Mouse (Mus musculus) spleen, adult 2 months (tissue): ENCODE data around the gene Hspb7.

Source experiments
- CTCF ChIP-seq: fragments of 200-500 bp; IDR thresholded peaks from 2 replicates; pipeline ENCODE4 v1.5.1; 2011; ENCODE audit warnings: mild to moderate bottlenecking, inconsistent platforms; ENCODE audit not compliant: insufficient read depth, insufficient read length, insufficient replicate concordance; ENCODE audit errors: extremely low read depth
- POLR2A ChIP-seq: fragments of 200-500 bp; IDR thresholded peaks from 2 replicates; pipeline ENCODE4 v1.6.1; 2011; ENCODE audit warnings: low read depth, low read length, inconsistent platforms

DNA sequence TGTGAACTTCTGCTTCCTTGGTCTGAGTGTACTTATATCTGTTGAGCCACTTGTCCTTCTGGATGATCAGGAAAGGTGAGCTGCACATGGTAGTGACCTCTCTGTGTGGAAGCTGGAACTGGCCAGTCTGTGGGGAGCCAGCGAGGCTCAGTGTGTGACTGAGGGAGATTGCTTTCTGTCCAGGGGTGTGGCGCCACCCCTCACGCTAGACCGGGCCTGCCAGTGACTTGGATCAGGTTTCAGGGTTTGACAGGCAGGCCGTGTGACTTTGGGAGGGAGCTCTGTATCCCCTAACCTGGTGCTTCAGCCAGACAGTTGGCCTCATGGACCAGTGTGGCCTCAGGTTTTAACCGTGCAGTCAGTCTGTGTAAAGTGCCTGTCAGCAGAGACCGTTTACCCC is 37.7 kb downstream of the Hspb7 start:
- TF ChIP-seq POLR2A (no peak), CTCF (no peak)
